Mouse (Mus musculus): Measurements from ENCODE around the gene Tgfbr3.
A peak's percentile ranks its signal among the peaks of the same experiment; 100 is the strongest.
"Not testable (repeated sequence)": the region's sequence is repeated elsewhere in the genome, so short reads cannot be mapped to it uniquely, and the experiment has no call there.

Tgfbr3 gene

GRCm38 (mm10) chr5:107236975-107237374 lies 52.5 kb downstream of the Tgfbr3 start:
- no peak for DNase-seq

GRCm38 (mm10) chr5:107236039-107236438 lies 53.4 kb downstream of the Tgfbr3 start:
- DNase-seq = no peak

DNA sequence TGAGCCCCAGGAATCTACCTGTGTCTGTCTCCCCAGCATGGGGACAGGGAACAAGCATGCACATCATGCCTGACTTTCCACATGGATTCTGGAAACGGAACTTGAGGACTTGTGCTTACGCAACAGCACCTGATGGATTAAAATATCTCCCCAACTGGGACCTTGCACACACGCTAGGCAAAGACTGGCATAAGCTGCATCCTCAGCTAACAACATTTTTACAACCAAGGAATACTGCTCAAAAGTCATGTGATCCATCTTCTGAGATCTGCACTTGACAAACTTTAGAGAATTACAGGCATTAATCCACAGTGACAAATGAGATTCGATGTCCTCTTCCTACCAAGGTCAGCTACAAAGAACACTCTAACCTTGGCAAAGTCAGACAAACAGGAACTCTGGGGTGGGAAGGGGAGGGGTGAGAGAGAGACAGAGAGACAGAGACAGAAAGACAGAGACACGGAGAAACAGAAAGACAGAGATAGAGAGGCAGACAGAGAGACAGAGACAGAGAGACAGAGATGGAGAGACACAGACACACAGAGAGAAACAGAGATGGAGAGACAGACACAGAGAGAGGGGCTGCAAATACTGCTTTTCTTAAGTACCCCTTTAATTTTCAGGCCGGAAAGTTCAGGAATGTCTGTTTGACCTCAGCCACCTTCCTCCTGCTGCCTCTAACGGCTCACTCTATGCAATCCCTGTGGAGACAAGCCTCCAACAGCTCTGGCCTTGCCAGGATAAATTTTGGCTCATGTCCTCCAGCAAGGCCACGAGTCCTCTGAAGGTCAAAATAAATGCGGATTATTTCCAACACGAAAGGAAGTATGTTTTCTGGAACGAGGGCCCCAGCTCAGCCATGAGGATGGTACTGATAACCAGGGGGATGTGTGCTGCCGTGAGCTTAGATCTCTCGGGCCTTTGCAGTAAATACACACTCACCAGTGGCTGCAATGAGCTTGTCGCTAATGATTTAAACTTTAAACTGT lies 55.8 kb downstream of the Tgfbr3 start:
- DNase-seq = peak; percentile 25

DNA sequence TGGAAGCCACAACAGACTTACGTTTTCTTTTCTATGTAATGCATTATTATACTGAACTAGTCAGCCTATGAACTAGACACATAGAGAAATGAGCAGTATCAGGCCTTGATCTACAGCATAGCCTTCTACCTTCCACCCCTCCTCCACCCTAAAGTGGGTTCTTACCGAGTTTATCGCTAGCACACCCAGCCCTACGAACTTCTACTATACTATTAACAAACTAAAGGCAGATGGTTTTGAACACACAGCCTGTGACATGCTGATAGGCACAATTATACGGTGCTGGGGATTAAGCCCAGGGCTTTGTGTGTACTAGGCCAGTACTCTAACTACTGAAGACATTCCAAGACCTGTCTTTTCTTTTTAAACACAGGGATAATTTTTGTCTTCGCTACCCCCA lies 59.2 kb downstream of the Tgfbr3 start:
- DNase-seq = no peak

DNA sequence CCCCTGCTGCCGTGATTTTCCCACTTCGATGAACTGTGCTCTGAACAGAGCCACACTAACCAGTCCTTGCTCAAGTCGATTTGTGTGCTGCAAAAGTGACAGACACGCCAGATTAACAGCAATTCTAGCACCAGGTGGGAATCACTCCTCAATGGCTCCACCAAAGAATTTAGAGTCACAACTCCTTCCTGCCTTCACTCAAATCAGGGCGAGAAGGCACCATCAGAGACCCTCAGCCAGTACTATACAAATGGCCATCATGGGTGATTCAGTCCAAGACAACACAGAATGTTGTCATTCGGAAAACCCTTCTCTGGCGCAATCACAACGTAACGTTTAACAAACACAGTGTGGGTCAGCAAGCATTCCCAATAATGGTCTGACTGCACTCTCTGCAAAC lies 60.4 kb downstream of the Tgfbr3 start:
- no peak for DNase-seq

DNA sequence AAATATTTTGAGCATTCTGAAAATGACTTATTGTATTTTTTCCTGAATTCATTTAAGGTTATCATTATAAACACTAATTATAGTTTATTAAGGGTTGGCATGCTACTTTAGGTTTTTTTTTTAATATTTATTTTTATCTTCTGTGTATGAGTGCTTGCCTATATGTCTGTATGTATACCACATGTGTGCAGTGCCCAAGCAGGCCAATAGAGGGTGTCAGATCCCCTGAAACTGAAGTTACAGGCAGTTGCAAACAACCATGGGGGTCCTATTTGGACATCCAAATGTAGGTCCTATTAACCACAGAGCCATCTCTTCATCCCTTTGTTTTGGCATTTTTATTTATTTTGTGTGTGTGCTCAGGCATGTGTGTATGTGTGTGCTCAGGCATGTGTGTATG lies 61.8 kb downstream of the Tgfbr3 start:
- no peak for DNase-seq

DNA sequence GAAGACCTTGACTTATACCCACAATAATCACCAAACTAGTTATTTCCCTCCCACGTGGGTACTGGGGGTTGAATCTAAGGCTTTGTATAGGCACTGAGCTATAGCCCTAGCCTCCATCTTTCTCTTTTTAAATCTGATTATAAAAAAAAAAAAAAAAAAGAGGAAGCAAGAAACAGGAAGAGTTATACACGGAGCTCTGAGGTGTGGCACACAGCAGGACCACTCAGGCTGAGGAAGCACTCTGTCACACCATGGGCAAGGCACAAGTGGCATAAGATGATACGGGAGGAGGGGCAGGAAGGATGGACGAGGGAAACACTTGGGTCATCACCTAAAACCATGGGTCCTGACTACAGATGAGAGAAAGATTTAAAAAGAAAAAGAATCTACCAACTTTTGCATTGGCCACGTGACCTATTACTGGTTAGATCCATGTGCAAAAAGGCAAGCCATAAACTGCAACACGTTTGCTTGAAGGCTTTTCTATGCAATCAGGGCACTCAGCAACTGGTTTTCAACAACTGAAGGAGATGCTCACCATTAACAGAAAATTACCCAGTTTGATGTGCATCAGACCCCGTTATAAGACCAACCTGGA lies 64.5 kb downstream of the Tgfbr3 start:
- DNase-seq = no peak

DNA sequence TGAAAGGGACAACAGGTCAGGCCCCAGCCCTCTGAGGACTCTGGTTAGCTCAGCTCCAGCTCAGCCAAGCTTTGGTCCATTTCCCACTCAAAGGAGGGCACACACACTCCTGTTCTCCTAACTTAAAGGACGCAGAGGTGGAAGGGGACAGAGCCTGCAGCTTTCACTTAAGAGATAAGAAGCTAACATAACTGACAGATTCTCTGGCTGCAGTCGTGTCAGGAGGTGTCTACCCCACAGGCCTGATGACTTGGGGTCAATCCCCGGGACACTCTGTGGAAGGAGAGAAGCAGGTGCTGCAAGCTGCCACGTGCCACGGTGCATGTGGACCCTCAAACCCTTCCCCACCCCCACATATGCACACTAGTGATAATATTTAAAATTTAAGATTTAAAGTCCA lies 65.3 kb downstream of the Tgfbr3 start:
- DNase-seq = no peak

DNA sequence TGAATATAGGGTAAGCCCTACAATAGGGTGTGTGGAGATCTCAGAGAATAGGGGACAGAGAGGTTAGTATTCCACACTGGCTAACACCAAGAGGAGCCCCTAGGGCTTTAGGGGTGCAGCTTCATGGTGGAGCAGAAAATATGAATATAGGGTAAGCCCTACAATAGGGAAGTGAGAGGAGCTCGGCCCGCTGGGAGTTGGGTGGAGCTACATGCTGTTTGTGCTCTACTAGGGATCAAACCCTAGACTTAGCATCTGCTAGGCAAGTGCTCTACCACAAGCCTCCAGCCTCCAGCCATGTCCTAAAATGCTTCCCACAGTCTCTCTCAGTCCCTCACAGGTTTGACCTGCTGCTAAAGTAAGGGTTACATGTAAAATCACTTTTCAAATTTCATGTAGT lies 65.9 kb downstream of the Tgfbr3 start:
- DNase-seq = not testable (repeated sequence)

GRCm38 (mm10) chr5:107223029-107223428 lies 66.4 kb downstream of the Tgfbr3 start:
- DNase-seq = peak; percentile 67

DNA sequence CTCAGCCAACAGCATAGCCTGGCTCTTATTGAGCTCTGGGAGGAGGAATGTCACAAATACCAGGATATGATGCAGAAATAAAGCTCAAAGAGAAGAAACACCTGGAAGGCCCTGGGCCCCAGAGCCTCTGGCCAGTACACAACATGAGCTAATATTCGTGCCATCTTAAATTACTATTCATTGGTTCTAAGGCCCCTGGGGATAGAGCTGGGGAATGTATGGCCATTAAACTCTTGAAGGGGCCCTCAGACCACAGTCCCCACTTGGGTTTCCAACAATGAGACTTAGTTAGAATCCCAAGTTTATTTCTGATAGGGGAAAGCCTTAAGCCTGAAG lies 66.8 kb downstream of the Tgfbr3 start:
- DNase-seq = no peak

- DNase-seq = peak; percentile 69
Observed at GRCm38 (mm10) chr5:107221892-107222669, 67.3 kb downstream of the Tgfbr3 start.

DNA sequence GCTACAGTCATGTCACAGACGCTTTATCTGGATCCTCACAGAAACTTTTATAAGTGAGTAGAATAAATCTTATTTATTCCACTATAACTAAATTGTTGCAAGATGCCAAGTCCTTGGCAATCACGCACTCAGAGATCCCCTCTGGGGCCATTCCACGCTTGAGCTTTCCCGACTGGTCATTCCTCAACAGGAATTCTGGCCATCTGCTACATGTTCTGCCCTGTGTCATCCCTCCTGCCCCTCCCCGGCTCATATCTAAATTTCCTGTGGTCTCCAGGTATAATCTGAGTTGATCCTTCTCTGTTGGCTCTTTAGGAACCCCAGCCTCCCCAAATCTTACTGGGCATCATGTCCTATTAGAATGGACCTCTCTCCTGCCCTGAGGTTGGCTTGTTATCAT lies 68.5 kb downstream of the Tgfbr3 start:
- no peak for DNase-seq

- no peak for DNase-seq
Observed at GRCm38 (mm10) chr5:107219883-107220282, 69.5 kb downstream of the Tgfbr3 start.

DNA sequence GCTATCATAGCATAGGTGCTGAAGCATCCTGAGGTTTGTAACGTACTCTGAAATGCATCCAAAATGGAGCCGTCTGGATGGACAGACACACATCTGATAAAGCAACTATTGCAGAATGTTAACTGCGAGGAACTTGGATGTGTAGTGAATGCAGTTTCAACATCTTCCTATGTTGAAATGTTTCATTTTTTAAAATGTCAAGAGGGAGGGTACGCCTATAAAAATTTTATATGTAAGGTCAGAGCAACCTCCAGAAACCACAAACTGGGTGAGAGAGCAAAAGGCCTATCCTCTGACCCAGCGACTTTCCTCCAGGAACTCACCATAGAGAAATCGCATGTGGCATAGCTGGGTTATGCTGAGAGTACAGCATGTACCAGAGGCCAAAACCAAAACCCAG lies 70.1 kb downstream of the Tgfbr3 start:
- no peak for DNase-seq

GRCm38 (mm10) chr5:107218594-107218993 lies 70.8 kb downstream of the Tgfbr3 start:
- no peak for DNase-seq

- no peak for DNase-seq
Observed at GRCm38 (mm10) chr5:107217139-107217538, 72.3 kb downstream of the Tgfbr3 start.

DNA sequence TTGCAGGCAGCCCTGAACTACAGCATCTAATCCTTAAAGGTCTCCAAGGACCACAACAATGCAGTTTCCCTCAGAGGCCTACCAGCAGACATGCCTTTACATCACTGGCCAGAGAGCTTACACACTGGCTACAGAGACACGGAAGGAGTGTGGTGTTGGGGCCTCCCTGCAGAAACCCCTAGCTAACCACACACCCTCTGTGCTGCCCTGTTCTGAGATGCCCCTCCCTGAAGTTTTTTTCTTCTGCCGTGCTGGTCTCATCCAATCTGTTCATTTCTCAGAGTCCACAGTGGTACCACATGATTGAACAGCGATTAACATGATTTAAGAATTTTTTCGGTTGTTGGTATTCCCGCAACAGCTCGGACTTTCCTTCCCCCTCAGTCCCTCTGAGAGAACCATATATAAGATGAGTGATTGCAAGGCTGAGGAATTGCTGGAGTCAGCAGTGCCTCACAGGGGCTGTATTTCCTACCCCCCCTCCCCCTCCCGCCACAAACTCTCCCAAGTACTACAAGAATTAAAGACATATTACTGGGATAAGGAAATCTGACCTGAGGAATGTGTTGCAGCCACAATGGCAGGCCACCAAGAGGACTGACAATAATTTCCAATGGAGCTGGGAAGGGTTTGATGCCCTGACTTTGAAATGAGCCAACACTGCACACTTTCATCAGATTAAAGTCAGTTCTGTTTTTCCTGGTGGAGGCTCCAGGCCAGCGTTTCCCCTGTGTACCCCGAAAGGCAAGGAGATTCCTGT lies 75.9 kb downstream of the Tgfbr3 start:
- DNase-seq = no peak

- DNase-seq = no peak
Observed at GRCm38 (mm10) chr5:107211830-107212370, 77.5 kb downstream of the Tgfbr3 start.

DNA sequence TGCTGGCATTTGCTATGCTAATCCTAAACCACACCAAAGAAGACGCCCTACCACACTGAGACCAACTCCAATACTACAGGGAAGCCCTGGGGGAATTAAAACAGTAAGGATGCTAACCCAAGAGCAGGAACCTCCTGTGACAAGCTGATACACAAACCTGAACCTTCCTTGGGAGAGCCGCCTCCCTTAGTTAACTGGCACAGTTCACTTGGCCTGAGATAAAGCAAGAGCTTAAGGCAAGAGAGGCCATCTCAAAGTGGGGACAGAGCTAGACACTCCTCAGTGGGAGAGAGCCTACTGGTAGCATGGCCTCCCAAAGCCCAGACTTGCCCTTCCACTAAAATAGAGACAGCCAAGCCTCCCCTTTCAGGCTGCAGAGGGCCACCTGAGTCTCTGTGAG lies 79.4 kb downstream of the Tgfbr3 start:
- no peak for DNase-seq

- DNase-seq = no peak
Observed at GRCm38 (mm10) chr5:107207911-107208310, 81.5 kb downstream of the Tgfbr3 start.

GRCm38 (mm10) chr5:107204306-107204705 lies 85.1 kb downstream of the Tgfbr3 start:
- no peak for DNase-seq

Data from lung, postnatal 14 days (tissue).